Mouse (Mus musculus) erythroblast, embryonic 14.5 days (primary cell): ENCODE results near the gene Lcn11. TPM values are rescaled to one million over a fixed set of nuclear protein-coding genes. Genes with fewer than 3 reads are reported as not detected.
"Not testable (repeated sequence)": the region's sequence is repeated elsewhere in the genome, so short reads cannot be mapped to it uniquely, and the experiment has no call there.

Experiments
- H3K27me3 ChIP-seq: 2 replicates; pipeline ENCODE4 v1.6.1; 2012; ENCODE audit warnings: inconsistent platforms; ENCODE audit not compliant: control insufficient read depth
- H3K36me3 ChIP-seq: 2 replicates; pipeline ENCODE4 v1.6.1; 2012; ENCODE audit warnings: mild to moderate bottlenecking, inconsistent platforms; ENCODE audit not compliant: control insufficient read depth
- H3K4me1 ChIP-seq: 2 replicates; pipeline ENCODE4 v1.6.1; 2012; ENCODE audit warnings: inconsistent platforms; ENCODE audit not compliant: control insufficient read depth
- H3K4me3 ChIP-seq: replicated peaks from 2 replicates; pipeline ENCODE3; 2012; ENCODE audit warnings: moderate library complexity, mild to moderate bottlenecking, inconsistent platforms
- H3K9me3 ChIP-seq: 2 replicates; pipeline ENCODE4 v1.6.1; 2012; ENCODE audit warnings: low read length, inconsistent platforms, mixed read lengths; ENCODE audit not compliant: control insufficient read depth
- GATA1 ChIP-seq: IDR thresholded peaks from 2 replicates; pipeline ENCODE4 v1.6.1; 2012; ENCODE audit warnings: low read length, inconsistent platforms, mixed read lengths
- TAL1 ChIP-seq: IDR thresholded peaks from 3 replicates; pipeline ENCODE4 v1.6.1; 2012; ENCODE audit warnings: low read length, inconsistent platforms, mixed read lengths
- polyA plus RNA-seq: library from polyadenylated mRNA; stranded (reverse); fragments of >175 nt; gene quantifications from 2 replicates; pipeline ENCODE4 v1.2.3, GENCODE M21; 2012

The Lcn11 gene
- polyA plus RNA-seq, 1 experiment, result not detected

DNA sequence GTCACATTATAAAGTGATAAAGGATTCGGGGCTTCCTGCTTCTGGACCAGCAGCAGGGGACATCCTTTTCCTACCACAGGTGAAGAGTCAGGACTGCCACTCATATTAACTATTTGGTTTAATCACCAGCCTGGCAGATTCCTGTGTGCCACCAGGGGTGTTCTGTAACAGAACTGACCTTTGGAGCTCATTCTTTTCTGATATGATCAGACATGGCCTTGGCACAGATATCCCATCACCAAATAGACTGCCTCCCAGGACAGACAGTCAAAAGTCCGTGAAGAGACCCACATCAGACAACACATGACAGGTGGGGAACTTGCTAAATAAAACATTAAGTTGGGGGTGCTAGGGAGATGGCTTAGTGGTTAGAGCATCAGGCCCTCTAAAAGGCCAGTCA lies 34.9 kb downstream of the Lcn11 start:
- Histone ChIP-seq H3K4me1 (no peaks in the 10 kb centered on the region; the same call in 1 of the 2 replicates), H3K36me3 (no peaks in the 10 kb centered on the region), H3K9me3 (no peaks in the 10 kb centered on the region), H3K4me3 (no peak overlapping the region), H3K27me3 (no peaks in the 10 kb centered on the region)
- TF ChIP-seq GATA1 (no peak), TAL1 (no peak)

- H3K9me3 ChIP-seq, result no peaks in the 10 kb centered on the region
- H3K27me3 ChIP-seq, result no peaks in the 10 kb centered on the region
- H3K36me3 ChIP-seq, result no peaks in the 10 kb centered on the region
- TF ChIP-seq GATA1 (no peak), TAL1 (no peak)
- H3K4me1 ChIP-seq, result no peaks in the 10 kb centered on the region; the same call in 1 of the 2 replicates
- H3K4me3 ChIP-seq, result no peak overlapping the region
Measured at GRCm38 (mm10) chr2:25813364-25813763, 36.5 kb downstream of the Lcn11 start.

DNA sequence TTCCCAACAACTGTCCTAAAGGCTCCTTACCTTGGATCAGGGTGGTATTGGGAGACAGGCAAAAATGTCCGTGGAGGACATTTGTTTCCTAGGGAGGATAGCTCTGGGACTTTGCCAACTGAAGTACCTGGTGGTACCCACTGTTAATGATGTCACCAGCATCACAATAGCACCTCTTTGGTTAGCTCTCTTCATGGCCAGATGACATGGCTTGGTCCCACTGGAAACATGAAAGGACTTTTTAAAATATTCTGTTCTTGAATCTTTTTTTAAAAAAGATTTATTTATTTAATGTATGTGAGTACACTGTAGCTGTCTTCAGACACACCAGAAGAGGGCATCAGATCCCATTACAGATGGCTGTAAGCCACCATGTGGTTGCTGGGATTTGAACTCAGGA lies 38.9 kb downstream of the Lcn11 start, which contains the start of gene Glt6d1:
Glt6d1 (minus strand) TSS at position 101 of the 400 bp plus-strand sequence.
- H3K27me3 ChIP-seq, H3K4me1 ChIP-seq, H3K9me3 ChIP-seq, H3K36me3 ChIP-seq, H3K4me3 ChIP-seq: not testable (repeated sequence)

- TF ChIP-seq GATA1 (no peak), TAL1 (no peak)
- H3K4me3 ChIP-seq, result no peak within 1 kb of the TSS
- H3K9me3 ChIP-seq, result no peaks in the 10 kb centered on the region
- H3K4me1 ChIP-seq, result no peaks in the 10 kb centered on the region
- no peaks in the 10 kb centered on the region for H3K36me3 ChIP-seq
- no peaks in the 10 kb centered on the region for H3K27me3 ChIP-seq
Measured at GRCm38 (mm10) chr2:25822806-25823205, 46.0 kb downstream of the Lcn11 start, which contains the start of gene Lcn9. Lcn9 (plus strand) TSS chr2:25823153.

DNA sequence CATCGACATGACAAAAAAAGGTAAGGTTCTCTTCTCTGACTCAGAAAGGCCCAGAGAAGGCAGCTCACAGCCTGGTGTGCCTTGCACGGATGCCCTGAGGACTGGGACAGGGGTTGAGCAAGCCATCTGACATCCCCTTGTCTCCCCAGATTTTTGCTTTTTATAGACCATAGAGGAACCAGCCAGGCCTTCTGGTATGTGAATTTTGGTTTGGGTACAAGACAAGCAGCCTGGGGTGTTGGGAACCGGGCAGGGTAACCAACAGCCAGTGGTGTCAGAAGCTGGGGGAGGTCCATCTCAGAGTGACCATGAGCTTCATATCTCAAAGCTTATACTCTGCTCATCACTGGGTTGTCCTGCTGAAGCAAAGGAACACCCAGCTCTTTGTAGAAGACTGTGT lies 47.9 kb downstream of the Lcn11 start:
- Histone ChIP-seq H3K4me1 (no peaks in the 10 kb centered on the region), H3K4me3 (no peak overlapping the region), H3K27me3 (no peaks in the 10 kb centered on the region), H3K36me3 (no peaks in the 10 kb centered on the region), H3K9me3 (no peaks in the 10 kb centered on the region)
- no peak for TF ChIP-seq TAL1
- no peak for TF ChIP-seq GATA1

DNA sequence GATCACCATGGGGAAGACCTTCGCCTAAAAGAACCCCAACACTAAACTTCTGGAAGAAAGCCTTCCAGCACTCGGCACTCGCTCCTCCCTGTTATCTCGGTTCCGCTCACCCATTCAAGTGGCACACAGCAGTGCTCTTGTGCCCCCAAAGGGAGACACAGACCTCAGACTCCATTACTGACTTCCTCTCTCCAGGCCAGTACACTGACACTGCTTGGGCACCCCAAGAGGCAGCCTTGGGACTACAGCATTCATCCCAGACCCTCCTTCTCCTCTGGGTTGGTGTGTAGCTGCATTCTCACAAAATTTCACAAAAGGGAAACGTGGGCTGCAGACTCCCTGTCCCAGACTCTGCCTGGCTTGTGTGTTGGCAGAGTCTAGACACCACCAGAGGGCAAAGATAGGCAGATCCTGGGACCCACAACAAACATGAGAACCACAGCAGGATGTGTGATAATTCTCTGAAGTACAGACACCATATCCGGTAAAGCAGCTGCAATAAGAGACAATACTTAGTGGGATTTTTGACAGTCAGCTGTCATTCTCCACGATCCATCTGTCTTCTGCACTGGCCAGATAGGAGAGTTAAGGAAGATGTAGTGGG lies 51.6 kb downstream of the Lcn11 start:
- no peaks in the 10 kb centered on the region for H3K9me3 ChIP-seq
- H3K27me3 ChIP-seq, result no peaks in the 10 kb centered on the region
- TF ChIP-seq TAL1 (no peak), GATA1 (no peak)
- no peak overlapping the region for H3K4me3 ChIP-seq
- H3K4me1 ChIP-seq, result no peaks in the 10 kb centered on the region
- H3K36me3 ChIP-seq, result no peaks in the 10 kb centered on the region

Other genes starting within 250 kb of the Lcn11 start
- gene Traf2, start 230.1 kb upstream of the Lcn11 start, polyA plus RNA-seq, result 0.84 and 0.95 TPM in 2 replicates
- gene Edf1, start 219.2 kb upstream of the Lcn11 start, polyA plus RNA-seq, result 168 and 190 TPM in 2 replicates
- gene Mamdc4, start 202.2 kb upstream of the Lcn11 start, polyA plus RNA-seq, result 0.09 and 0.38 TPM in 2 replicates
- 0.21 and 0.30 TPM in 2 replicates for gene Phpt1, start 201.8 kb upstream of the Lcn11 start, polyA plus RNA-seq
- 0.01 TPM in 1 of 2 replicates, not detected in the other for gene Ajm1, start 195.3 kb upstream of the Lcn11 start, polyA plus RNA-seq
- 4.6 and 6.1 TPM in 2 replicates for gene Rabl6, start 168.5 kb upstream of the Lcn11 start, polyA plus RNA-seq
- not detected in 2 replicates for gene Ccdc183, start 159.3 kb upstream of the Lcn11 start, polyA plus RNA-seq
- gene Tmem141, start 155.0 kb upstream of the Lcn11 start, polyA plus RNA-seq, result 0.15 TPM in 1 of 2 replicates, not detected in the other
- 0.80 and 0.94 TPM in 2 replicates for gene Fcna, start 149.0 kb upstream of the Lcn11 start, polyA plus RNA-seq
- gene Lcn8, start 123.9 kb upstream of the Lcn11 start, polyA plus RNA-seq, result not detected in 2 replicates
- not detected in 2 replicates for gene Lcn5, start 119.1 kb upstream of the Lcn11 start, polyA plus RNA-seq
- gene Lcn6, start 100.2 kb upstream of the Lcn11 start, polyA plus RNA-seq, result not detected in 2 replicates
- gene Lcn10, start 94.3 kb upstream of the Lcn11 start, polyA plus RNA-seq, result not detected in 2 replicates
- gene Obp2a, start 77.0 kb upstream of the Lcn11 start, polyA plus RNA-seq, result not detected in 2 replicates
- gene Bmyc, start 70.3 kb upstream of the Lcn11 start, polyA plus RNA-seq, result 0.37 and 0.53 TPM in 2 replicates
- gene Obp2b, start 40.0 kb upstream of the Lcn11 start, polyA plus RNA-seq, result not detected in 2 replicates
- not detected in 2 replicates for gene Lcn3, start 11.4 kb upstream of the Lcn11 start, polyA plus RNA-seq
- gene Gm13539, start 5.2 kb downstream of the Lcn11 start, polyA plus RNA-seq, result not detected in 2 replicates
- not detected in 2 replicates for gene Glt6d1, start 38.8 kb downstream of the Lcn11 start, polyA plus RNA-seq
- not detected in 2 replicates for gene Lcn9, start 46.1 kb downstream of the Lcn11 start, polyA plus RNA-seq
- not detected in 2 replicates for gene Sohlh1, start 70.2 kb downstream of the Lcn11 start, polyA plus RNA-seq
- not detected in 2 replicates for gene Kcnt1, start 86.7 kb downstream of the Lcn11 start, polyA plus RNA-seq
- gene Camsap1, start 206.3 kb downstream of the Lcn11 start, polyA plus RNA-seq, result 0.53 and 0.75 TPM in 2 replicates
- gene Ubac1, start 244.7 kb downstream of the Lcn11 start, polyA plus RNA-seq, result 155 and 250 TPM in 2 replicates